Mouse (Mus musculus): ENCODE results near the gene Dhrs3. TPM values are rescaled to one million over a fixed set of nuclear protein-coding genes. Genes with fewer than 3 reads are reported as not detected.

Dhrs3 gene
- polyA plus RNA-seq, 1 experiment from 2014 or later, result 41.6 TPM

- no peaks in the 10 kb centered on the region for H3K9me3 ChIP-seq (replicated peaks; ENCODE audit: control insufficient read depth, low read length, poor library complexity, severe bottlenecking)
- no peak overlapping the region for H3K27ac ChIP-seq (ENCODE audit: low read length)
- no peak overlapping the region for H3K4me3 ChIP-seq (ENCODE audit: low read depth, low read length)
- 80% methylated on average over 5 of the region's 5 CpGs for WGBS
- H3K36me3 ChIP-seq (ENCODE audit: control insufficient read depth, insufficient read depth, low read length), result no peaks in the 10 kb centered on the region
- ATAC-seq, result no peak
- H3K4me2 ChIP-seq (ENCODE audit: low read length), result no peak overlapping the region
- H3K9ac ChIP-seq (ENCODE audit: low read depth, low read length), result no peak overlapping the region
- H3K4me1 ChIP-seq (ENCODE audit: control insufficient read depth, insufficient read depth, low read length), result no peaks in the 10 kb centered on the region
- H3K27me3 ChIP-seq (ENCODE audit: control insufficient read depth, insufficient read depth, low read depth, low read length), result no peaks in the 10 kb centered on the region
These were observed 36.2 kb downstream of the Dhrs3 start for GRCm38 (mm10) chr4:144928693-144929436.

DNA sequence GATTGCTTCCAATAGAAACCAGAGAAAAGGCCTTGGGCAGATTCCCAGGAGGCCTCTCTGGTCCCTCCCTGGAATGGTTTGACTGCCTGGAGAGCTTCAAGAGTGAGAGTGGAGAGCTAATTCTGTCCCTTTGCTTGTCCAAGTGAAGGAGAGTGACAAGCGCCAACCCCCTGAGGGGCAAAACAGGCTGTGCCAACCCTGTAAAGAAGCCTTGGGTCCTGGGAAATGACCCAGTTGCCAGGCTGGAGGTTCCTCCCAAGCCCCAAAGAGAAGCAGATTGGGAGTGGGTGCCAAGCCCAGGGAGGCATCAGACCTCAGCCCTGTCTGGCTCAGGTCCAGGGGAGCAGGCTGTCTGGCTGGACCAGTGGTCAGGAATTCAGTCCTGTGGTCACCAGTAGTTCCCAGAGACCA, 37.2 kb downstream of the Dhrs3 start:
- WGBS, result 81% methylated on average over 1 of the region's 1 CpGs
- no peaks in the 10 kb centered on the region for H3K4me1 ChIP-seq (ENCODE audit: control insufficient read depth, insufficient read depth, low read length)
- H3K27me3 ChIP-seq (ENCODE audit: control insufficient read depth, insufficient read depth, low read depth, low read length), result no peaks in the 10 kb centered on the region
- H3K9ac ChIP-seq (ENCODE audit: low read depth, low read length), result no peak overlapping the region
- H3K4me3 ChIP-seq (ENCODE audit: low read depth, low read length), result no peak overlapping the region
- H3K4me2 ChIP-seq (ENCODE audit: low read length), result no peak overlapping the region
- ATAC-seq, result peak; percentile 89
- H3K27ac ChIP-seq (ENCODE audit: low read length), result peak overlapping the region; percentile 54
- no peaks in the 10 kb centered on the region for H3K36me3 ChIP-seq (ENCODE audit: control insufficient read depth, insufficient read depth, low read length)
- no peaks in the 10 kb centered on the region for H3K9me3 ChIP-seq (replicated peaks; ENCODE audit: control insufficient read depth, low read length, poor library complexity, severe bottlenecking)

DNA sequence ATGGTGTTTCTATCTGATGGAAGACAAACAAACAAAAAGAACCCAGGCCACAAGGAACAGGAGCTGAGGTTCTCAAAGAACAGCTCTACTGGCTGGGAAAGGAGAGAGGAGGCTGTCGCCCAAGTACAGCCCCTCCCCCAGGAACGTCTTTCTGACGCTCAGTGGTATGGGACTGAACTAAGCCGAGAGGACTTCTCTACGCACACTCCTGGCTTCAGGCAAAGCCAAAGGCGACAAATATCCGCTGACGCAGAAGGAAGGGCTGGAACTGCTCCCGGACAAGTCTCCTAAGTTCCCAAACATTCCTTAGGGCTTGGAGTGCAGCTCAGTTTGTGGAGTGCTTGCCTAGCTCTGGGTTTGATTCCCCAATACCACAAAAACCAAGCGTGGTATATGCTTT, 37.7 kb downstream of the Dhrs3 start:
- no peaks in the 10 kb centered on the region for H3K36me3 ChIP-seq (ENCODE audit: control insufficient read depth, insufficient read depth, low read length)
- peak; percentile 83 for ATAC-seq
- H3K27me3 ChIP-seq (ENCODE audit: control insufficient read depth, insufficient read depth, low read depth, low read length), result no peaks in the 10 kb centered on the region
- WGBS, result 39% methylated on average over 10 of the region's 10 CpGs
- no peak overlapping the region for H3K4me2 ChIP-seq (ENCODE audit: low read length)
- no peaks in the 10 kb centered on the region for H3K4me1 ChIP-seq (ENCODE audit: control insufficient read depth, insufficient read depth, low read length)
- no peak overlapping the region for H3K4me3 ChIP-seq (ENCODE audit: low read depth, low read length)
- no peak overlapping the region for H3K9ac ChIP-seq (ENCODE audit: low read depth, low read length)
- peak overlapping the region; percentile 54 for H3K27ac ChIP-seq (ENCODE audit: low read length)
- H3K9me3 ChIP-seq (replicated peaks; ENCODE audit: control insufficient read depth, low read length, poor library complexity, severe bottlenecking), result no peaks in the 10 kb centered on the region

- H3K4me3 ChIP-seq (ENCODE audit: low read depth, low read length), result no peak overlapping the region
- no peak overlapping the region for H3K9ac ChIP-seq (ENCODE audit: low read depth, low read length)
- ATAC-seq, result no peak
- peak overlapping the region; percentile 54; the same call in 1 of the 2 replicates for H3K27ac ChIP-seq (ENCODE audit: low read length)
- no peaks in the 10 kb centered on the region for H3K9me3 ChIP-seq (replicated peaks; ENCODE audit: control insufficient read depth, low read length, poor library complexity, severe bottlenecking)
- no peaks in the 10 kb centered on the region for H3K4me1 ChIP-seq (ENCODE audit: control insufficient read depth, insufficient read depth, low read length)
- H3K36me3 ChIP-seq (ENCODE audit: control insufficient read depth, insufficient read depth, low read length), result no peaks in the 10 kb centered on the region
- 89% methylated on average over 7 of the region's 7 CpGs for WGBS
- no peak overlapping the region for H3K4me2 ChIP-seq (ENCODE audit: low read length)
- no peaks in the 10 kb centered on the region for H3K27me3 ChIP-seq (ENCODE audit: control insufficient read depth, insufficient read depth, low read depth, low read length)
These were observed 38.5 kb downstream of the Dhrs3 start for GRCm38 (mm10) chr4:144931167-144931566.

- Histone ChIP-seq H3K9ac (ENCODE audit: low read depth, low read length) (no peak overlapping the region), H3K9me3 (replicated peaks; ENCODE audit: control insufficient read depth, low read length, poor library complexity, severe bottlenecking) (no peaks in the 10 kb centered on the region), H3K4me1 (ENCODE audit: control insufficient read depth, insufficient read depth, low read length) (no peaks in the 10 kb centered on the region), H3K27ac (ENCODE audit: low read length) (no peak overlapping the region), H3K4me2 (ENCODE audit: low read length) (no peak overlapping the region), H3K36me3 (ENCODE audit: control insufficient read depth, insufficient read depth, low read length) (no peaks in the 10 kb centered on the region), H3K27me3 (ENCODE audit: control insufficient read depth, insufficient read depth, low read depth, low read length) (no peaks in the 10 kb centered on the region), H3K4me3 (ENCODE audit: low read depth, low read length) (no peak overlapping the region)
- WGBS, result 0% methylated on average over 1 of the region's 1 CpGs
- ATAC-seq, result no peak
These were observed 41.9 kb downstream of the Dhrs3 start for GRCm38 (mm10) chr4:144934501-144934900.

- no peaks in the 10 kb centered on the region for H3K27me3 ChIP-seq (ENCODE audit: control insufficient read depth, insufficient read depth, low read depth, low read length)
- peak; percentile 90 for ATAC-seq
- no peak overlapping the region for H3K27ac ChIP-seq (ENCODE audit: low read length)
- H3K4me2 ChIP-seq (ENCODE audit: low read length), result no peak overlapping the region
- no peaks in the 10 kb centered on the region for H3K9me3 ChIP-seq (replicated peaks; ENCODE audit: control insufficient read depth, low read length, poor library complexity, severe bottlenecking)
- H3K4me3 ChIP-seq (ENCODE audit: low read depth, low read length), result no peak overlapping the region
- H3K4me1 ChIP-seq (ENCODE audit: control insufficient read depth, insufficient read depth, low read length), result no peaks in the 10 kb centered on the region
- H3K9ac ChIP-seq (ENCODE audit: low read depth, low read length), result no peak overlapping the region
- no peaks in the 10 kb centered on the region for H3K36me3 ChIP-seq (ENCODE audit: control insufficient read depth, insufficient read depth, low read length)
- 79% methylated on average over 3 of the region's 3 CpGs for WGBS
These were observed 44.0 kb downstream of the Dhrs3 start for GRCm38 (mm10) chr4:144936563-144937154.

GRCm38 (mm10) chr4:144939847-144940411, 47.3 kb downstream of the Dhrs3 start:
- 63% methylated on average over 4 of the region's 4 CpGs for WGBS
- no peak for ATAC-seq
- H3K4me3 ChIP-seq (ENCODE audit: low read depth, low read length), result no peak overlapping the region

GRCm38 (mm10) chr4:144940796-144941462, 48.3 kb downstream of the Dhrs3 start:
- Histone ChIP-seq H3K4me3 (ENCODE audit: low read depth, low read length) (no peak overlapping the region), H3K9me3 (replicated peaks; ENCODE audit: control insufficient read depth, low read length, poor library complexity, severe bottlenecking) (no peaks in the 10 kb centered on the region), H3K36me3 (ENCODE audit: control insufficient read depth, insufficient read depth, low read length) (no peaks in the 10 kb centered on the region), H3K27me3 (ENCODE audit: control insufficient read depth, insufficient read depth, low read depth, low read length) (no peaks in the 10 kb centered on the region), H3K4me2 (ENCODE audit: low read length) (no peak overlapping the region), H3K9ac (ENCODE audit: low read depth, low read length) (no peak overlapping the region), H3K27ac (ENCODE audit: low read length) (no peak overlapping the region), H3K4me1 (ENCODE audit: control insufficient read depth, insufficient read depth, low read length) (no peaks in the 10 kb centered on the region)
- no peak for ATAC-seq
- WGBS, result 81% methylated on average over 13 of the region's 13 CpGs

More at GRCm38 (mm10) chr4:144939847-144940411, 47.3 kb downstream of the Dhrs3 start:
- Histone ChIP-seq H3K27me3 (ENCODE audit: control insufficient read depth, insufficient read depth, low read depth, low read length) (no peaks in the 10 kb centered on the region), H3K9ac (ENCODE audit: low read depth, low read length) (no peak overlapping the region), H3K36me3 (ENCODE audit: control insufficient read depth, insufficient read depth, low read length) (no peaks in the 10 kb centered on the region), H3K9me3 (replicated peaks; ENCODE audit: control insufficient read depth, low read length, poor library complexity, severe bottlenecking) (no peaks in the 10 kb centered on the region), H3K4me2 (ENCODE audit: low read length) (no peak overlapping the region), H3K27ac (ENCODE audit: low read length) (no peak overlapping the region), H3K4me1 (ENCODE audit: control insufficient read depth, insufficient read depth, low read length) (no peaks in the 10 kb centered on the region)

DNA sequence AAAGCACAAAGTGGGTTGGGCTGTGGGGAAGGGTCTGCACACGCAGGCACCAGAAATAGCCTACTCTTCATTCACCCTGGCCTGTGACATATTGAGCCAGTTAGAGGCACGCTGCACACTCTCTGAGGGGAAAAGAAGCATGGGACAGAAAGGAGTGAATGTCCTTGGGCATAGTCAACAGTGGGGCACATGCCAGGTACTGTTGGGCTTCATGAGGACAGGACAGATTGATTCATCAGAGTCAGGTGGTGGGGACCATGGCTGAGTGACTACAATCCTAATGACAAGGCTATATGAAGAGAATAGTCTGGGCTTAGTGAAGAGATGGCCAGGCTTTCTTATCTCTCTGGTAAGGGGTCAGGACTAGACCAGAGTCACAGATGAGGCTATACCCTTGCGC, 49.8 kb downstream of the Dhrs3 start:
- H3K27me3 ChIP-seq (ENCODE audit: control insufficient read depth, insufficient read depth, low read depth, low read length), result no peaks in the 10 kb centered on the region
- H3K36me3 ChIP-seq (ENCODE audit: control insufficient read depth, insufficient read depth, low read length), result no peaks in the 10 kb centered on the region
- no peaks in the 10 kb centered on the region for H3K4me1 ChIP-seq (ENCODE audit: control insufficient read depth, insufficient read depth, low read length)
- H3K4me3 ChIP-seq (ENCODE audit: low read depth, low read length), result no peak overlapping the region
- no peak for ATAC-seq
- no peaks in the 10 kb centered on the region for H3K9me3 ChIP-seq (replicated peaks; ENCODE audit: control insufficient read depth, low read length, poor library complexity, severe bottlenecking)
- 98% methylated on average over 3 of the region's 3 CpGs for WGBS
- no peak overlapping the region for H3K9ac ChIP-seq (ENCODE audit: low read depth, low read length)
- no peak overlapping the region for H3K27ac ChIP-seq (ENCODE audit: low read length)
- H3K4me2 ChIP-seq (ENCODE audit: low read length), result no peak overlapping the region
